Mouse (Mus musculus) CH12.LX (cell line): ENCODE results near the gene Pafah1b3. TPM values are rescaled to one million over a fixed set of nuclear protein-coding genes. Genes with fewer than 3 reads are reported as not detected.

Experiments used
- DNase-seq: peaks from one replicate; pipeline ENCODE4 v3.0.0-alpha.2; 2013; ENCODE audit errors: extremely low read depth
- H3K27ac ChIP-seq: 2 replicates; pipeline ENCODE4 v1.5.1; 2012; ENCODE audit warnings: low read depth, mild to moderate bottlenecking, control low read depth, moderate library complexity; ENCODE audit not compliant: insufficient read depth
- H3K27me3 ChIP-seq: replicated peaks from 2 replicates; pipeline ENCODE3; 2012; ENCODE audit warnings: inconsistent platforms
- H3K36me3 ChIP-seq, 2 experiments: replicated peaks in 1 of 2; 2 replicates each; pipeline versions ENCODE3 to v1.6.1; 2012; ENCODE audit warnings: inconsistent platforms in 1 of 2, low read length in 1 of 2, mild to moderate bottlenecking in 1 of 2, mixed read lengths in 1 of 2, moderate library complexity in 1 of 2; ENCODE audit not compliant: control insufficient read depth in 1 of 2, insufficient read depth in 1 of 2
- H3K4me1 ChIP-seq, 2 experiments: 2 replicates each; pipeline ENCODE4 v1.6.1; 2012; ENCODE audit warnings: inconsistent platforms in 1 of 2, moderate library complexity in 1 of 2; ENCODE audit not compliant: insufficient read depth in 2 of 2, control insufficient read depth in 1 of 2
- H3K4me2 ChIP-seq: 2 replicates; pipeline ENCODE4 v1.6.1; 2012; ENCODE audit warnings: low read depth, mild to moderate bottlenecking, control low read depth; ENCODE audit not compliant: poor library complexity, insufficient read depth, severe bottlenecking
- H3K4me3 ChIP-seq, 3 experiments: fragments of 150-350 bp in 1 of 3; sonication (generic) in 1 of 3; replicated peaks in 1 of 3; 2 replicates each; pipeline versions ENCODE3 to v1.5.1; 2011 to 2012; ENCODE audit warnings: low read depth in 2 of 3, low read length in 2 of 3, mild to moderate bottlenecking in 2 of 3, moderate library complexity in 2 of 3, control low read depth in 1 of 3, improper control_type of control experiment in 1 of 3, inconsistent platforms in 1 of 3, mixed read lengths in 1 of 3; ENCODE audit not compliant: poor library complexity in 1 of 3
- H3K79me2 ChIP-seq: replicated peaks from 2 replicates; pipeline ENCODE4 v1.6.1; 2012; ENCODE audit warnings: mild to moderate bottlenecking, moderate library complexity; ENCODE audit not compliant: control insufficient read depth, poor library complexity, insufficient read depth, severe bottlenecking; ENCODE audit errors: extremely low read depth
- H3K9ac ChIP-seq: 2 replicates; pipeline ENCODE4 v1.6.1; 2012; ENCODE audit warnings: low read depth, mild to moderate bottlenecking, control low read depth, moderate library complexity; ENCODE audit not compliant: insufficient read depth
- H3K9me3 ChIP-seq: replicated peaks from 2 replicates; pipeline ENCODE3; 2012; ENCODE audit warnings: low read length, inconsistent platforms, mixed read lengths
- BHLHE40 ChIP-seq: IDR thresholded peaks from 2 replicates; pipeline ENCODE4 v1.6.1; 2011; ENCODE audit warnings: mild to moderate bottlenecking, low read depth, low read length, improper control_type of control experiment
- CHD2 ChIP-seq: IDR thresholded peaks from 2 replicates; pipeline ENCODE4 v1.6.1; 2011; ENCODE audit warnings: low read length, improper control_type of control experiment
- CTCF ChIP-seq, 2 experiments: IDR thresholded peaks in 1 of 2; conservative IDR thresholded peaks in 1 of 2; 2 replicates each; pipeline ENCODE4 v1.5.1; 2011 to 2012; ENCODE audit warnings: low read depth in 2 of 2, low read length in 2 of 2, improper control_type of control experiment in 1 of 2, inconsistent platforms in 1 of 2, mild to moderate bottlenecking in 1 of 2, moderate library complexity in 1 of 2
- E2F4 ChIP-seq: IDR thresholded peaks from 2 replicates; pipeline ENCODE4 v1.6.1; 2011; ENCODE audit warnings: low read depth, low read length, improper control_type of control experiment; ENCODE audit not compliant: insufficient replicate concordance
- ELF1 ChIP-seq: IDR thresholded peaks from 2 replicates; pipeline ENCODE4 v1.6.1; 2014; ENCODE audit warnings: low read depth, mild to moderate bottlenecking, inconsistent platforms, low read length, improper control_type of control experiment
- EP300 ChIP-seq: IDR thresholded peaks from 2 replicates; pipeline ENCODE4 v1.6.1; 2011; ENCODE audit warnings: low read length, improper control_type of control experiment
- ETS1 ChIP-seq: conservative IDR thresholded peaks from 2 replicates; pipeline ENCODE4 v1.6.1; 2012; ENCODE audit warnings: low read depth, mild to moderate bottlenecking, inconsistent platforms, low read length, improper control_type of control experiment, moderate library complexity
- GABPA ChIP-seq: IDR thresholded peaks from 2 replicates; pipeline ENCODE4 v1.6.1; 2012; ENCODE audit warnings: low read depth, low read length, improper control_type of control experiment, inconsistent platforms; ENCODE audit not compliant: insufficient replicate concordance
- HCFC1 ChIP-seq: IDR thresholded peaks from 2 replicates; pipeline ENCODE4 v1.6.1; 2012; ENCODE audit warnings: low read depth, mild to moderate bottlenecking, inconsistent platforms, low read length, improper control_type of control experiment
- IRF4 ChIP-seq: IDR thresholded peaks from 2 replicates; pipeline ENCODE4 v1.6.1; 2014; ENCODE audit warnings: low read depth, mild to moderate bottlenecking, inconsistent platforms, low read length, improper control_type of control experiment
- JUN ChIP-seq: IDR thresholded peaks from 2 replicates; pipeline ENCODE4 v1.6.1; 2011; ENCODE audit warnings: low read depth, mild to moderate bottlenecking, low read length, improper control_type of control experiment, moderate library complexity; ENCODE audit not compliant: insufficient read depth
- JUND ChIP-seq: conservative IDR thresholded peaks from 2 replicates; pipeline ENCODE4 v1.6.1; 2011; ENCODE audit warnings: low read depth, low read length, improper control_type of control experiment
- MAFK ChIP-seq: IDR thresholded peaks from 2 replicates; pipeline ENCODE4 v1.6.1; 2011; ENCODE audit warnings: low read length, improper control_type of control experiment; ENCODE audit not compliant: insufficient replicate concordance
- MAX ChIP-seq: IDR thresholded peaks from 2 replicates; pipeline ENCODE4 v1.6.1; 2011; ENCODE audit warnings: low read length, improper control_type of control experiment
- MAZ ChIP-seq: IDR thresholded peaks from 2 replicates; pipeline ENCODE4 v1.6.1; 2012; ENCODE audit warnings: low read depth, mild to moderate bottlenecking, inconsistent platforms, low read length, improper control_type of control experiment, moderate library complexity
- MEF2A ChIP-seq: IDR thresholded peaks from 2 replicates; pipeline ENCODE4 v1.6.1; 2014; ENCODE audit warnings: low read depth, mild to moderate bottlenecking, inconsistent platforms, low read length, improper control_type of control experiment, borderline replicate concordance
- MXI1 ChIP-seq: IDR thresholded peaks from 2 replicates; pipeline ENCODE4 v1.6.1; 2011; ENCODE audit warnings: mild to moderate bottlenecking, low read depth, low read length, improper control_type of control experiment
- MYC ChIP-seq: IDR thresholded peaks from 2 replicates; pipeline ENCODE4 v1.6.1; 2011; ENCODE audit warnings: low read depth, mild to moderate bottlenecking, improper control_type of control experiment, low read length
- NELFE ChIP-seq: IDR thresholded peaks from 2 replicates; pipeline ENCODE4 v1.6.1; 2011; ENCODE audit warnings: low read depth, low read length, improper control_type of control experiment
- NRF1 ChIP-seq: IDR thresholded peaks from 2 replicates; pipeline ENCODE4 v1.6.1; 2014; ENCODE audit warnings: low read depth, mild to moderate bottlenecking, inconsistent platforms, low read length, improper control_type of control experiment, moderate library complexity
- PAX5 ChIP-seq: IDR thresholded peaks from 2 replicates; pipeline ENCODE4 v1.6.1; 2012; ENCODE audit warnings: low read length, inconsistent platforms, mixed read lengths
- POLR2A ChIP-seq: IDR thresholded peaks from 2 replicates; pipeline ENCODE4 v1.6.1; 2011; ENCODE audit warnings: low read depth, mild to moderate bottlenecking, improper control_type of control experiment, low read length
- POLR2AphosphoS2 ChIP-seq: IDR thresholded peaks from 2 replicates; pipeline ENCODE4 v1.6.1; 2011; ENCODE audit warnings: low read depth, low read length, improper control_type of control experiment
- RAD21 ChIP-seq: IDR thresholded peaks from 2 replicates; pipeline ENCODE4 v1.6.1; 2011; ENCODE audit warnings: low read depth, mild to moderate bottlenecking, low read length, improper control_type of control experiment, moderate library complexity
- RCOR1 ChIP-seq: conservative IDR thresholded peaks from 2 replicates; pipeline ENCODE4 v1.6.1; 2012; ENCODE audit warnings: low read depth, mild to moderate bottlenecking, inconsistent platforms, low read length, improper control_type of control experiment
- SIN3A ChIP-seq: IDR thresholded peaks from 2 replicates; pipeline ENCODE4 v1.6.1; 2012; ENCODE audit warnings: low read length, improper control_type of control experiment, inconsistent platforms
- SMC3 ChIP-seq: IDR thresholded peaks from 2 replicates; pipeline ENCODE4 v1.6.1; 2011; ENCODE audit warnings: low read depth, low read length, improper control_type of control experiment
- TBP ChIP-seq: conservative IDR thresholded peaks from 2 replicates; pipeline ENCODE4 v1.6.1; 2011; ENCODE audit warnings: low read depth, low read length, improper control_type of control experiment
- UBTF ChIP-seq: IDR thresholded peaks from 2 replicates; pipeline ENCODE4 v1.6.1; 2012; ENCODE audit warnings: low read depth, mild to moderate bottlenecking, inconsistent platforms, low read length, improper control_type of control experiment, moderate library complexity
- USF2 ChIP-seq: conservative IDR thresholded peaks from 2 replicates; pipeline ENCODE4 v1.6.1; 2011; ENCODE audit warnings: low read depth, low read length, improper control_type of control experiment
- ZC3H11A ChIP-seq: IDR thresholded peaks from 2 replicates; pipeline ENCODE4 v1.6.1; 2012; ENCODE audit warnings: low read depth, mild to moderate bottlenecking, inconsistent platforms, low read length, improper control_type of control experiment
- ZKSCAN1 ChIP-seq: IDR thresholded peaks from 2 replicates; pipeline ENCODE4 v1.6.1; 2012; ENCODE audit warnings: low read depth, inconsistent platforms, low read length, improper control_type of control experiment, borderline replicate concordance
- ZMIZ1 ChIP-seq: IDR thresholded peaks from 2 replicates; pipeline ENCODE4 v1.6.1; 2012; ENCODE audit warnings: low read depth, mild to moderate bottlenecking, inconsistent platforms, low read length, improper control_type of control experiment
- ZNF384 ChIP-seq: IDR thresholded peaks from 2 replicates; pipeline ENCODE4 v1.6.1; 2012; ENCODE audit warnings: low read depth, low read length, improper control_type of control experiment, inconsistent platforms
- dilution Hi-C: fragments of 300-500 bp; cut with MboI; formaldehyde crosslinking; loops from 2 replicates; pipeline ENCODE4 v1.14.3; 2020; ENCODE audit warnings: low sequenced_read_pairs; ENCODE audit not compliant: extremely low pct_unique_long_range_greater_than_20kb, extremely low pct_ligation_motif_present
- in situ Hi-C: fragments of 300-500 bp; cut with MboI; formaldehyde crosslinking; loops from 3 replicates; pipeline ENCODE4 v1.14.3; 2019; ENCODE audit warnings: low sequenced_read_pairs, low pct_ligation_motif_present, low pct_unique_long_range_greater_than_20kb, mixed read lengths
- polyA plus RNA-seq: library from polyadenylated mRNA; unstranded; fragments of >175 nt; gene quantifications from 2 replicates; pipeline ENCODE4 v1.2.1, GENCODE M21; 2012; ENCODE audit warnings: low read depth; ENCODE audit not compliant: insufficient read length
- total RNA-seq, 2 experiments: library from RNA; depleted of rRNA; stranded (reverse); fragments of 300-350 nt in 1 of 2; fragments of >200 nt in 1 of 2; gene quantifications; 2 replicates each; pipeline ENCODE4 v1.2.3; 2012 to 2014

Gene Pafah1b3
- total and polyA plus RNA-seq, 3 experiments: 5.9 to 50.2 (median 17.6) TPM

GRCm38 (mm10) chr7:25316532-25317445 is 19.0 kb upstream of the Pafah1b3 start, which contains the start of gene Megf8:
Gene Megf8 (plus strand): TSS chr7:25317164.
- H3K79me2 ChIP-seq: no peaks in the 10 kb centered on the region
- in situ Hi-C loops: no loop called here
- peaks cover 2% of the 10 kb centered on the region for H3K9me3 ChIP-seq
- peak; percentile 94 for DNase-seq
- peak within 1 kb of the TSS; percentile 7 to 38 (median 34) for H3K4me3 ChIP-seq
- peaks cover 46% of the 10 kb centered on the region for H3K27me3 ChIP-seq
- H3K27ac ChIP-seq: no peak within 1 kb of the TSS
- peaks cover 7 to 14% of the 10 kb centered on the region in 2 experiments; a peak in 3 of 4 replicates for H3K4me1 ChIP-seq
- no peaks in the 10 kb centered on the region for H3K36me3 ChIP-seq
- 0 out of 2 replicates have a peak, but pooled peaks have one; percentile 42 for TF ChIP-seq SIN3A
- no peak for TF ChIP-seq RCOR1
- peak; percentile 54 for TF ChIP-seq POLR2A
- TF ChIP-seq MAFK: no peak
- TF ChIP-seq PAX5: no peak
- no peak for TF ChIP-seq BHLHE40
- TF ChIP-seq IRF4: no peak
- no peak for TF ChIP-seq JUN
- peak; percentile 89 for TF ChIP-seq NRF1
- TF ChIP-seq ZKSCAN1: no peak
- peak; percentile 60; the same call in 1 of the 2 replicates for TF ChIP-seq NELFE
- peak; percentile 95 for TF ChIP-seq SMC3
- TF ChIP-seq RAD21: peak; percentile 91
- 0 out of 2 replicates have a peak, but pooled peaks have one; percentile 9 for TF ChIP-seq EP300
- TF ChIP-seq ZMIZ1: no peak
- no peak for TF ChIP-seq E2F4
- peak; percentile 79 for TF ChIP-seq MYC
- TF ChIP-seq POLR2AphosphoS2: no peak
- no peak for TF ChIP-seq MEF2A
- TF ChIP-seq MXI1: no peak
- TF ChIP-seq ZNF384: no peak
- 0 out of 2 replicates have a peak, but pooled peaks have one; percentile 44 for TF ChIP-seq TBP
- no peak for TF ChIP-seq MAX
- no peak for TF ChIP-seq UBTF
- TF ChIP-seq ETS1: no peak
- 0 out of 2 replicates have a peak, but pooled peaks have one; percentile 25 for TF ChIP-seq JUND
- peak; percentile 62 to 97; a peak in 3 of 4 replicates for TF ChIP-seq CTCF (conservative IDR thresholded peaks at IDR 0.05 in 1 of 2, IDR thresholded peaks at IDR 0.05 in 1 of 2; ENCODE audit: low read depth in 2 of 2, low read length in 2 of 2)
- TF ChIP-seq GABPA: no peak
- 0 out of 2 replicates have a peak, but pooled peaks have one; percentile 42 for TF ChIP-seq MAZ
- peak; percentile 49; the same call in 1 of the 2 replicates for TF ChIP-seq ZC3H11A
- TF ChIP-seq HCFC1: peak; percentile 67
- no peak for TF ChIP-seq CHD2
- peak; percentile 83 for TF ChIP-seq ELF1
- TF ChIP-seq USF2: no peak
- H3K4me2 ChIP-seq: peak within 1 kb of the TSS; percentile 62
- H3K9ac ChIP-seq: no peak within 1 kb of the TSS; the same call in 1 of the 2 replicates
- dilution Hi-C loops: no loop called here
